Mouse (Mus musculus): ENCODE measurements around the gene Rrp1b.

- TF ChIP-seq CTCF (IDR thresholded peaks at IDR 0.05; ENCODE audit: low read depth) = no peak; the same call in 1 of the 2 replicates
- TF ChIP-seq EP300 (IDR thresholded peaks at IDR 0.05; ENCODE audit: low read depth) = no peak
These were observed 67.2 kb downstream of the Rrp1b start for GRCm38 (mm10) chr17:32103054-32103453.

All from heart, postnatal 0 days (tissue).